Mouse (Mus musculus) hindbrain, postnatal 0 days (tissue): ENCODE results near the gene Pde4dip. TPM values are rescaled to one million over a fixed set of nuclear protein-coding genes. Genes with fewer than 3 reads are reported as not detected.

ENCODE experiments used
- ATAC-seq: fragments of 200-750 bp; cut with Nextera tagmentation; 2 replicates; pipeline ENCODE4 v1.8.0; 2017; ENCODE audit warnings: mild to moderate bottlenecking, moderate TSS enrichment, moderate library complexity
- DNase-seq: peaks from one replicate; pipeline ENCODE4 v3.0.0-alpha.2; 2015; ENCODE audit warnings: low spot score
- H3K27ac ChIP-seq: fragments of 300-500 bp; sonication (generic); 2 replicates; pipeline ENCODE4 v1.5.1; 2014; ENCODE audit warnings: mild to moderate bottlenecking
- H3K27me3 ChIP-seq: fragments of 300-500 bp; sonication (generic); 2 replicates; pipeline ENCODE4 v1.6.1; 2014; ENCODE audit warnings: low read length, mixed read lengths; ENCODE audit not compliant: insufficient read depth
- H3K36me3 ChIP-seq: fragments of 300-500 bp; sonication (generic); 2 replicates; pipeline ENCODE4 v1.6.1; 2014; ENCODE audit warnings: low read length, mixed read lengths; ENCODE audit not compliant: insufficient read depth
- H3K4me1 ChIP-seq: fragments of 300-500 bp; sonication (generic); 2 replicates; pipeline ENCODE4 v1.6.1; 2014; ENCODE audit warnings: antibody characterized with exemption, low read length, mixed read lengths; ENCODE audit not compliant: insufficient read depth
- H3K4me2 ChIP-seq: fragments of 300-500 bp; sonication (generic); 2 replicates; pipeline ENCODE4 v1.6.1; 2014; ENCODE audit warnings: low read depth, mild to moderate bottlenecking, low read length, moderate library complexity, mixed read lengths
- H3K4me3 ChIP-seq: fragments of 300-500 bp; sonication (generic); 2 replicates; pipeline ENCODE4 v1.5.1; 2014; ENCODE audit warnings: low read length
- H3K9ac ChIP-seq: fragments of 300-500 bp; sonication (generic); replicated peaks from 2 replicates; pipeline ENCODE4 v1.6.1; 2014; ENCODE audit warnings: mild to moderate bottlenecking, low read length, moderate library complexity, mixed read lengths
- H3K9me3 ChIP-seq: fragments of 300-500 bp; sonication (generic); 2 replicates; pipeline ENCODE4 v1.6.1; 2016; ENCODE audit warnings: low read length, mixed read lengths
- CTCF ChIP-seq: IDR thresholded peaks from 2 replicates; pipeline ENCODE4 v1.5.1; 2016; ENCODE audit warnings: antibody characterized with exemption, control low read depth, low read depth
- WGBS: fragments of 180-500 bp; shearing (Covaris S2); extraction: QIAGEN DNeasy Blood & Tissue Kit; methylation state at CpG from one replicate; pipeline ENCODE4 v1.1.7; 2014; 5-methylcytosine and 5-hydroxymethylcytosine counted together
- polyA plus RNA-seq: library from polyadenylated mRNA; unstranded; fragments of >200 nt; fragmentation: Nextera tagmentation; extraction: Ambion mirVana; gene quantifications from 2 replicates; pipeline ENCODE4 v1.2.1, GENCODE M21; 2015
- total RNA-seq: library from RNA; depleted of rRNA; stranded (reverse); fragments of >200 nt; gene quantifications from 2 replicates; pipeline ENCODE4 v1.2.3, GENCODE M21; 2014

The Pde4dip gene
- total and polyA plus RNA-seq, 2 experiments from 2014 or later, result 48.1 to 79.6 TPM

- no peak overlapping the region for H3K9ac ChIP-seq
- no peak overlapping the region for H3K4me2 ChIP-seq
- no peak for DNase-seq
- no peak overlapping the region for H3K27ac ChIP-seq
- H3K36me3 ChIP-seq, result no peaks in the 10 kb centered on the region
- H3K27me3 ChIP-seq, result no peaks in the 10 kb centered on the region
- TF ChIP-seq CTCF, result no peak
- no peaks in the 10 kb centered on the region for H3K4me1 ChIP-seq
- WGBS, result 20% methylated on average over 8 of the region's 8 CpGs
- no peak for ATAC-seq
- no peaks in the 10 kb centered on the region for H3K9me3 ChIP-seq
- no peak overlapping the region for H3K4me3 ChIP-seq
These were observed 12.2 kb downstream of the Pde4dip start for GRCm38 (mm10) chr3:97876259-97876658.

DNA sequence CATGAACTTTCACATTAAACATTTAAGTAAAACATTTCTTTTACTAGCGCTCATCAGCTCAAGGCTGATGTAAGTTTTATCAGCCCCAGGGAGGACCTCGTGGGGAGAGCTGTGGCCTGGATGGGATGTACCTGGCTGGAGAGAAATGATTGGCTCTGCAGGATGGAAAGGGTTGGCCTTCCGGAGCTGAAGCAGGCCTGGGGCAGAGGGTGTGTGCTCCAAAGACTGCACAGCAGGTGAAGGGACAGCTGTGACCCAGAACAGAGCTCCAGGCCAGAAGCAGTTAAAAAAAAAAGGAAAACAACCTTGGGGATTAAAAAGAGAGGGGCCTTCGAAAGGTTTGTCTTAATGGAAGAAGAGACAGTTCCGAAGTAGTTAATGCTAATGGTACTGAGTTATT is 13.7 kb downstream of the Pde4dip start:
- TF ChIP-seq CTCF, result no peak
- Histone ChIP-seq H3K4me3 (no peak overlapping the region), H3K4me2 (no peak overlapping the region), H3K9me3 (no peaks in the 10 kb centered on the region), H3K4me1 (no peaks in the 10 kb centered on the region), H3K9ac (no peak overlapping the region), H3K27me3 (no peaks in the 10 kb centered on the region), H3K27ac (no peak overlapping the region), H3K36me3 (no peaks in the 10 kb centered on the region)
- no peak for ATAC-seq
- no peak for DNase-seq
- WGBS, result 38% methylated on average over 5 of the region's 5 CpGs

- 77% methylated on average over 4 of the region's 4 CpGs for WGBS
- no peak for ATAC-seq
- H3K9ac ChIP-seq, result no peak overlapping the region
- no peaks in the 10 kb centered on the region for H3K36me3 ChIP-seq
- no peak for TF ChIP-seq CTCF
- H3K4me2 ChIP-seq, result no peak overlapping the region
- no peak for DNase-seq
- peaks cover 13% of the 10 kb centered on the region for H3K4me1 ChIP-seq
- no peak overlapping the region for H3K27ac ChIP-seq
- H3K4me3 ChIP-seq, result no peak overlapping the region
- no peaks in the 10 kb centered on the region for H3K27me3 ChIP-seq
- H3K9me3 ChIP-seq, result no peaks in the 10 kb centered on the region
These were observed 18.8 kb downstream of the Pde4dip start for GRCm38 (mm10) chr3:97869730-97870129.

- DNase-seq (no peak), ATAC-seq (no peak)
- Histone ChIP-seq H3K9me3 (no peaks in the 10 kb centered on the region), H3K27ac (no peak overlapping the region), H3K9ac (no peak overlapping the region), H3K27me3 (no peaks in the 10 kb centered on the region), H3K4me2 (peak overlapping the region; percentile 97; the same call in 1 of the 2 replicates), H3K36me3 (no peaks in the 10 kb centered on the region), H3K4me3 (no peak overlapping the region), H3K4me1 (peaks cover 13% of the 10 kb centered on the region)
- TF ChIP-seq CTCF, result no peak
- 63% methylated on average over 5 of the region's 5 CpGs for WGBS
These were observed 19.8 kb downstream of the Pde4dip start for GRCm38 (mm10) chr3:97868733-97869132.

GRCm38 (mm10) chr3:97868024-97868689 is 20.4 kb downstream of the Pde4dip start:
- H3K9ac ChIP-seq, result peak overlapping the region; percentile 65
- H3K27ac ChIP-seq, result peak overlapping the region; percentile 4; the same call in 1 of the 2 replicates
- peak overlapping the region; percentile 60 for H3K4me3 ChIP-seq
- WGBS, result 3% methylated on average over 42 of the region's 42 CpGs
- H3K9me3 ChIP-seq, result no peaks in the 10 kb centered on the region
- peaks cover 13% of the 10 kb centered on the region for H3K4me1 ChIP-seq
- no peaks in the 10 kb centered on the region for H3K36me3 ChIP-seq
- no peaks in the 10 kb centered on the region for H3K27me3 ChIP-seq
- DNase-seq, result peak; percentile 73
- TF ChIP-seq CTCF, result no peak
- peak; percentile 89 for ATAC-seq
- peak overlapping the region; percentile 97 for H3K4me2 ChIP-seq

- H3K4me3 ChIP-seq, result peak overlapping the region; percentile 60
- 0 out of 2 replicates have a peak overlapping the region, but pooled peaks have one; percentile 4 for H3K27ac ChIP-seq
- ATAC-seq, result peak; percentile 65
- TF ChIP-seq CTCF, result no peak
- H3K4me1 ChIP-seq, result peaks cover 13% of the 10 kb centered on the region
- 4% methylated on average over 28 of the region's 28 CpGs for WGBS
- no peaks in the 10 kb centered on the region for H3K36me3 ChIP-seq
- H3K9ac ChIP-seq, result peak overlapping the region; percentile 65
- H3K4me2 ChIP-seq, result peak overlapping the region; percentile 97
- no peaks in the 10 kb centered on the region for H3K9me3 ChIP-seq
- DNase-seq, result peak; percentile 27
- H3K27me3 ChIP-seq, result no peaks in the 10 kb centered on the region
These were observed 21.1 kb downstream of the Pde4dip start for GRCm38 (mm10) chr3:97867221-97868023.
